Mouse (Mus musculus): ENCODE data around the gene Skap1.

- TF ChIP-seq GATA1 (IDR thresholded peaks at IDR 0.05; ENCODE audit: borderline replicate concordance, low read length) (no peak), FLI1 (IDR thresholded peaks at IDR 0.05; ENCODE audit: low read length) (no peak)
Measured at GRCm38 (mm10) chr11:96483179-96483578, 18.8 kb downstream of the Skap1 start.

Measured in megakaryocyte, embryonic 14.5 days (primary cell).